Mouse (Mus musculus) liver, postnatal 0 days (tissue): Measurements from ENCODE around the gene Frmd4b.

ENCODE experiments used
- CTCF ChIP-seq: sonication (generic); IDR thresholded peaks from 2 replicates; pipeline ENCODE4 v1.5.1; 2016; ENCODE audit warnings: antibody characterized with exemption, low read depth
- EP300 ChIP-seq: IDR thresholded peaks from 2 replicates; pipeline ENCODE4 v1.6.1; 2016; ENCODE audit warnings: antibody characterized with exemption, low read depth, mild to moderate bottlenecking

DNA sequence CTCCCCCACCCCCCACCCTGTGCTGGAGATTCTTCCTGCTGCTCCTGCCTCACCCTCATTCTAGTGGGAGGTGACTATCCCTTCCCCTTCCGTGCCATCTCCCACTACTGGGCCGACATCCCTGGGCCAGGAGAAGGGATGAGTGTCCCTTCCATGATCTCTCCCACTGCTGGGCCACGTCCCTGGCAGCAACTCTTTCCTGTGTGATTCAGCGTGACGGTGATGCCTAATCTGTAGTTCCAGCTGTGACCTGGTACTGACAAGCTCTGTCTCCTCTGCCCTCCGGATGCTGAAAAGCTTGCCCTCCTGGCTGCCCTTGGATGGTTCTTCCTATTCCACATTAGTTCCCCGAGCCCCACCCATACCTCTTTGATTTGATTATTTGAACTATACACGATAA, 31.3 kb downstream of the Frmd4b start:
- no peak for TF ChIP-seq CTCF
- TF ChIP-seq EP300 = no peak
